Mouse (Mus musculus): ENCODE measurements around the gene Ap2b1. TPM values are rescaled to one million over a fixed set of nuclear protein-coding genes. Genes with fewer than 3 reads are reported as not detected.

The Ap2b1 gene
- total and polyA plus RNA-seq, 2 experiments from 2014 or later: 94.8 to 209 TPM

DNA sequence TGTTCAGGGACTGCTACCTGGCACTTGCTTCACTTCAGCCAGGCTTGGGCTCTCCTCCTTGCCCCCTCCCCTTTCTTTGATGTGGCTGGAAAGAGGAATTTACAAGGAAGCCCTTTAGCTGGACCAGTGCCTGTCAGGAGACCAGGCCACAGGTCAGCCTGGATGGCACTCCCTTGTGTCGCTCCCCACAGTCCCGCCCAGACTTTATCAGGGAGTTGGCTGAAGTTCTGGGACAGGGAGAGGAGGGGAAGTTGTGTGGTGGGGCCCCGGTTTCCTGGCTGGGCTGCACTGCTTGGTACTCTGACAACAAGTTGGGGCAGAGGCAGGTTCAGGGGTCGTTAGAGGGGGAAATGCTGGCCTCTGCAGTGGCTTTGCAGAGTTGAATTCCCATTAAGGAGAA is 155.7 kb downstream of the Ap2b1 start:
- 25% methylated on average over 4 of the region's 4 CpGs for WGBS
- no peaks in the 10 kb centered on the region for H3K4me1 ChIP-seq (ENCODE audit: insufficient read depth, low read length)
- DNase-seq (ENCODE audit: low spot score) (no peak), ATAC-seq (no peak)
- no peak overlapping the region for H3K9ac ChIP-seq (replicated peaks; ENCODE audit: low read length)
- no peak overlapping the region for H3K27ac ChIP-seq
- no peak for TF ChIP-seq CTCF (IDR thresholded peaks at IDR 0.05; ENCODE audit: low read depth)
- no peak overlapping the region for H3K4me3 ChIP-seq (ENCODE audit: low read length)
- no peak overlapping the region for H3K4me2 ChIP-seq (ENCODE audit: low read depth, low read length)
- H3K36me3 ChIP-seq (ENCODE audit: insufficient read depth, low read length): no peaks in the 10 kb centered on the region
- H3K27me3 ChIP-seq (ENCODE audit: insufficient read depth, low read length): no peaks in the 10 kb centered on the region
- no peaks in the 10 kb centered on the region for H3K9me3 ChIP-seq (ENCODE audit: low read length)

Other genes with a start within 250 kb of the Ap2b1 start
- 0.36 and 1.7 TPM in 2 replicates for gene Slfn2, start 233.9 kb upstream of the Ap2b1 start, total RNA-seq (2014; rRNA removed)
- gene Slfn2, start 233.9 kb upstream of the Ap2b1 start, polyA plus RNA-seq (2015; fragmentation: Nextera tagmentation; extraction: Ambion mirVana): 1.6 and 2.0 TPM in 2 replicates
- gene Slfn1, start 182.2 kb upstream of the Ap2b1 start, total RNA-seq (2014; rRNA removed): not detected in 2 replicates
- gene Slfn1, start 182.2 kb upstream of the Ap2b1 start, polyA plus RNA-seq (2015; fragmentation: Nextera tagmentation; extraction: Ambion mirVana): 0.08 and 0.09 TPM in 2 replicates
- gene Slfn4, start 123.8 kb upstream of the Ap2b1 start, total RNA-seq (2014; rRNA removed): 0.21 TPM in 1 of 2 replicates, not detected in the other
- gene Slfn4, start 123.8 kb upstream of the Ap2b1 start, polyA plus RNA-seq (2015; fragmentation: Nextera tagmentation; extraction: Ambion mirVana): 0.06 and 0.08 TPM in 2 replicates
- gene Slfn3, start 107.7 kb upstream of the Ap2b1 start, total RNA-seq (2014; rRNA removed): 0.26 TPM in 1 of 2 replicates, not detected in the other
- gene Slfn3, start 107.7 kb upstream of the Ap2b1 start, polyA plus RNA-seq (2015; fragmentation: Nextera tagmentation; extraction: Ambion mirVana): 0.23 TPM in 2 replicates
- gene Slfn14, start 12.3 kb upstream of the Ap2b1 start, total RNA-seq (2014; rRNA removed): not detected in 2 replicates
- gene Slfn14, start 12.3 kb upstream of the Ap2b1 start, polyA plus RNA-seq (2015; fragmentation: Nextera tagmentation; extraction: Ambion mirVana): 0.05 TPM in 1 of 2 replicates, not detected in the other
- gene Pex12, start 3.6 kb downstream of the Ap2b1 start, total RNA-seq (2014; rRNA removed): 10.5 and 15.5 TPM in 2 replicates
- gene Pex12, start 3.6 kb downstream of the Ap2b1 start, polyA plus RNA-seq (2015; fragmentation: Nextera tagmentation; extraction: Ambion mirVana): 11.5 and 12.8 TPM in 2 replicates
- gene Rasl10b, start 110.1 kb downstream of the Ap2b1 start, total RNA-seq (2014; rRNA removed): 122 and 128 TPM in 2 replicates
- 42.2 and 44.6 TPM in 2 replicates for gene Rasl10b, start 110.1 kb downstream of the Ap2b1 start, polyA plus RNA-seq (2015; fragmentation: Nextera tagmentation; extraction: Ambion mirVana)
- 0.14 and 1.0 TPM in 2 replicates for gene Gas2l2, start 130.4 kb downstream of the Ap2b1 start, total RNA-seq (2014; rRNA removed)
- 0.69 and 1.4 TPM in 2 replicates for gene Gas2l2, start 130.4 kb downstream of the Ap2b1 start, polyA plus RNA-seq (2015; fragmentation: Nextera tagmentation; extraction: Ambion mirVana)
- 0.37 and 4.8 TPM in 2 replicates for gene 1700020L24Rik, start 138.7 kb downstream of the Ap2b1 start, total RNA-seq (2014; rRNA removed)
- gene 1700020L24Rik, start 138.7 kb downstream of the Ap2b1 start, polyA plus RNA-seq (2015; fragmentation: Nextera tagmentation; extraction: Ambion mirVana): 0.65 and 1.4 TPM in 2 replicates
- gene Mmp28, start 164.0 kb downstream of the Ap2b1 start, total RNA-seq (2014; rRNA removed): 8.7 and 9.1 TPM in 2 replicates
- 2.4 and 2.6 TPM in 2 replicates for gene Mmp28, start 164.0 kb downstream of the Ap2b1 start, polyA plus RNA-seq (2015; fragmentation: Nextera tagmentation; extraction: Ambion mirVana)
- gene Taf15, start 174.1 kb downstream of the Ap2b1 start, total RNA-seq (2014; rRNA removed): 14.4 and 22.3 TPM in 2 replicates
- 13.2 and 13.6 TPM in 2 replicates for gene Taf15, start 174.1 kb downstream of the Ap2b1 start, polyA plus RNA-seq (2015; fragmentation: Nextera tagmentation; extraction: Ambion mirVana)
- gene Heatr9, start 223.2 kb downstream of the Ap2b1 start, total RNA-seq (2014; rRNA removed): not detected in 2 replicates
- not detected in 2 replicates for gene Heatr9, start 223.2 kb downstream of the Ap2b1 start, polyA plus RNA-seq (2015; fragmentation: Nextera tagmentation; extraction: Ambion mirVana)
- not detected in 2 replicates for gene Ccl5, start 231.5 kb downstream of the Ap2b1 start, total RNA-seq (2014; rRNA removed)
- 0.38 TPM in 1 of 2 replicates, not detected in the other for gene Ccl5, start 231.5 kb downstream of the Ap2b1 start, polyA plus RNA-seq (2015; fragmentation: Nextera tagmentation; extraction: Ambion mirVana)